Mouse (Mus musculus): ENCODE measurements around the gene Aagab. TPM values are rescaled to one million over a fixed set of nuclear protein-coding genes. Genes with fewer than 3 reads are reported as not detected.

The Aagab gene
- total and polyA plus RNA-seq, 3 experiments, result 16.1 to 27.4 TPM; not detected in 1

GRCm38 (mm10) chr9:63568314-63568713, 34.1 kb upstream of the Aagab start:
- Histone ChIP-seq H3K9ac (ENCODE audit: control insufficient read depth, low read depth, low read length, poor library complexity, severe bottlenecking) (no peak overlapping the region), H3K4me3 (ENCODE audit: control insufficient read depth in 1 of 2, insufficient read depth in 1 of 2, low read depth in 2 of 2, low read length in 2 of 2) (no peak overlapping the region), H3K4me1 (ENCODE audit: control insufficient read depth in 1 of 2, insufficient read depth in 2 of 2, low read length in 2 of 2) (no peaks in the 10 kb centered on the region), H3K79me2 (ENCODE audit: control insufficient read depth, insufficient read depth, low read length, poor library complexity) (no peaks in the 10 kb centered on the region), H3K27me3 (ENCODE audit: control insufficient read depth in 1 of 2, insufficient read depth in 2 of 2, low read length in 2 of 2) (peaks cover 10 to 14% of the 10 kb centered on the region in 2 experiments), H3K36me3 (ENCODE audit: control insufficient read depth in 1 of 2, insufficient read depth in 2 of 2, low read length in 2 of 2) (no peaks in the 10 kb centered on the region), H3K9me3 (replicated peaks; ENCODE audit: insufficient read depth, low read length) (no peaks in the 10 kb centered on the region), H3K27ac (ENCODE audit: control insufficient read depth, low read depth, low read length) (no peak overlapping the region)
- TF ChIP-seq POLR2AphosphoS5 (IDR thresholded peaks at IDR 0.05; ENCODE audit: borderline replicate concordance, low read depth, low read length) (no peak), MYB (IDR thresholded peaks at IDR 0.05; ENCODE audit: low read depth, low read length) (no peak)
- no peak for DNase-seq (ENCODE audit: low read depth, low spot score)

GRCm38 (mm10) chr9:63568808-63569207, 33.7 kb upstream of the Aagab start:
- no peak overlapping the region for H3K4me3 ChIP-seq (ENCODE audit: control insufficient read depth in 1 of 2, insufficient read depth in 1 of 2, low read depth in 2 of 2, low read length in 2 of 2)

GRCm38 (mm10) chr9:63571895-63572294, 30.6 kb upstream of the Aagab start:
- DNase-seq (ENCODE audit: low read depth, low spot score), result no peak
- H3K27me3 ChIP-seq (ENCODE audit: control insufficient read depth in 1 of 2, insufficient read depth in 2 of 2, low read length in 2 of 2), result peaks cover 11 to 12% of the 10 kb centered on the region in 2 experiments
- no peak for TF ChIP-seq ZMIZ1 (IDR thresholded peaks at IDR 0.05; ENCODE audit: low read depth, low read length)
- no peak for TF ChIP-seq E2F4 (IDR thresholded peaks at IDR 0.05; ENCODE audit: borderline replicate concordance, low read depth, low read length)
- no peak for TF ChIP-seq GATA1 (IDR thresholded peaks at IDR 0.05; ENCODE audit: low read depth, low read length)
- no peak for TF ChIP-seq RAD21 (IDR thresholded peaks at IDR 0.05; ENCODE audit: low read depth, low read length)
- TF ChIP-seq MYC (IDR thresholded peaks at IDR 0.05; ENCODE audit: low read depth, low read length), result no peak
- no peak for TF ChIP-seq CHD1 (IDR thresholded peaks at IDR 0.05; ENCODE audit: low read depth, low read length)
- no peak for TF ChIP-seq SMC3 (IDR thresholded peaks at IDR 0.05; ENCODE audit: low read depth, low read length)
- no peaks in the 10 kb centered on the region for H3K9me3 ChIP-seq (replicated peaks; ENCODE audit: insufficient read depth, low read length)
- no peaks in the 10 kb centered on the region for H3K79me2 ChIP-seq (ENCODE audit: control insufficient read depth, insufficient read depth, low read length, poor library complexity)
- H3K27ac ChIP-seq (ENCODE audit: control insufficient read depth, low read depth, low read length), result no peak overlapping the region
- H3K36me3 ChIP-seq (ENCODE audit: control insufficient read depth in 1 of 2, insufficient read depth in 2 of 2, low read length in 2 of 2), result no peaks in the 10 kb centered on the region
- no peaks in the 10 kb centered on the region for H3K4me1 ChIP-seq (ENCODE audit: control insufficient read depth in 1 of 2, insufficient read depth in 2 of 2, low read length in 2 of 2)
- H3K9ac ChIP-seq (ENCODE audit: control insufficient read depth, low read depth, low read length, poor library complexity, severe bottlenecking), result no peak overlapping the region
- no peak overlapping the region for H3K4me3 ChIP-seq (ENCODE audit: control insufficient read depth in 1 of 2, insufficient read depth in 1 of 2, low read depth in 2 of 2, low read length in 2 of 2)

More at GRCm38 (mm10) chr9:63568808-63569207, 33.7 kb upstream of the Aagab start:
- Histone ChIP-seq H3K9ac (ENCODE audit: control insufficient read depth, low read depth, low read length, poor library complexity, severe bottlenecking) (no peak overlapping the region), H3K27me3 (ENCODE audit: control insufficient read depth in 1 of 2, insufficient read depth in 2 of 2, low read length in 2 of 2) (peaks cover 10 to 14% of the 10 kb centered on the region in 2 experiments), H3K9me3 (replicated peaks; ENCODE audit: insufficient read depth, low read length) (no peaks in the 10 kb centered on the region), H3K36me3 (ENCODE audit: control insufficient read depth in 1 of 2, insufficient read depth in 2 of 2, low read length in 2 of 2) (no peaks in the 10 kb centered on the region), H3K4me1 (ENCODE audit: control insufficient read depth in 1 of 2, insufficient read depth in 2 of 2, low read length in 2 of 2) (no peaks in the 10 kb centered on the region), H3K27ac (ENCODE audit: control insufficient read depth, low read depth, low read length) (no peak overlapping the region), H3K79me2 (ENCODE audit: control insufficient read depth, insufficient read depth, low read length, poor library complexity) (no peaks in the 10 kb centered on the region)
- no peak for DNase-seq (ENCODE audit: low read depth, low spot score)
- TF ChIP-seq POLR2AphosphoS2 (IDR thresholded peaks at IDR 0.05; ENCODE audit: low read length) (no peak), GABPA (IDR thresholded peaks at IDR 0.05; ENCODE audit: low read depth, low read length) (no peak), E2F4 (IDR thresholded peaks at IDR 0.05; ENCODE audit: borderline replicate concordance, low read depth, low read length) (no peak), TCF12 (IDR thresholded peaks at IDR 0.05; ENCODE audit: low read depth, low read length) (no peak), RCOR1 (IDR thresholded peaks at IDR 0.05; ENCODE audit: low read depth, low read length) (no peak), NRF1 (IDR thresholded peaks at IDR 0.05; ENCODE audit: insufficient read depth, low read depth, low read length, poor library complexity, severe bottlenecking) (no peak), GATA1 (IDR thresholded peaks at IDR 0.05; ENCODE audit: low read depth, low read length) (no peak), POLR2AphosphoS5 (IDR thresholded peaks at IDR 0.05; ENCODE audit: borderline replicate concordance, low read depth, low read length) (no peak), CTCF (IDR thresholded peaks at IDR 0.05 in 2 of 3, conservative IDR thresholded peaks at IDR 0.05 in 1 of 3; ENCODE audit: control insufficient read depth in 1 of 3, insufficient read depth in 1 of 3, low read depth in 2 of 3, low read length in 3 of 3, poor library complexity in 1 of 3, severe bottlenecking in 1 of 3) (no peak), JUND (IDR thresholded peaks at IDR 0.05; ENCODE audit: low read depth, low read length) (no peak)
